Mouse (Mus musculus): ENCODE data around the gene Tmem136. TPM values are rescaled to one million over a fixed set of nuclear protein-coding genes. Genes with fewer than 3 reads are reported as not detected.

Tmem136 gene
- total RNA-seq (2012; rRNA removed) (2.3 and 3.8 TPM in 2 replicates), total RNA-seq (2014; rRNA removed) (0.17 and 0.38 TPM in 2 replicates), polyA plus RNA-seq (2012; ENCODE audit: insufficient read length, low read depth) (0.34 and 0.52 TPM in 2 replicates)

GRCm38 (mm10) chr9:43116134-43116996 is at the start of gene Tmem136:
TSS of gene Tmem136 (minus strand) at chr9:43116570.
- Histone ChIP-seq H3K27me3 (replicated peaks) (no peaks in the 10 kb centered on the region), H3K4me2 (ENCODE audit: insufficient read depth, low read depth, poor library complexity, severe bottlenecking) (peak within 1 kb of the TSS; percentile 94), H3K4me3 (replicated peaks in 1 of 3; ENCODE audit: low read depth in 2 of 3, low read length in 2 of 3, poor library complexity in 1 of 3) (peak within 1 kb of the TSS; percentile 9 to 89 (median 52)), H3K36me3 (replicated peaks in 1 of 2; ENCODE audit: control insufficient read depth in 1 of 2, insufficient read depth in 1 of 2, low read length in 1 of 2) (peaks cover 0 to 3% of the 10 kb centered on the region in 2 experiments), H3K4me1 (ENCODE audit: control insufficient read depth in 1 of 2, insufficient read depth in 2 of 2) (0 out of 4 replicates have a peak, but pooled peaks cover 0 to 2% of the 10 kb centered on the region in 2 experiments), H3K27ac (ENCODE audit: insufficient read depth, low read depth) (no peak within 1 kb of the TSS), H3K79me2 (replicated peaks; ENCODE audit: control insufficient read depth, extremely low read depth, insufficient read depth, poor library complexity, severe bottlenecking) (no peaks in the 10 kb centered on the region), H3K9me3 (replicated peaks; ENCODE audit: low read length) (no peaks in the 10 kb centered on the region), H3K9ac (ENCODE audit: insufficient read depth, low read depth) (peak within 1 kb of the TSS; percentile 91)
- in situ Hi-C loops (cut with MboI; ENCODE audit: low pct_ligation_motif_present, low pct_unique_long_range_greater_than_20kb, low sequenced_read_pairs) = no loop called here
- no peak for DNase-seq (ENCODE audit: extremely low read depth)
- dilution Hi-C loops (cut with MboI; ENCODE audit: extremely low pct_ligation_motif_present, extremely low pct_unique_long_range_greater_than_20kb, low sequenced_read_pairs) = no loop called here
- peak in 1 of 2 experiments; percentile 41; a peak in 2 of 4 replicates for TF ChIP-seq CTCF (conservative IDR thresholded peaks at IDR 0.05 in 1 of 2, IDR thresholded peaks at IDR 0.05 in 1 of 2; ENCODE audit: low read depth in 2 of 2, low read length in 2 of 2)
- TF ChIP-seq MAZ (IDR thresholded peaks at IDR 0.05; ENCODE audit: low read depth, low read length) = 0 out of 2 replicates have a peak, but pooled peaks have one; percentile 42
- peak; percentile 49; the same call in 1 of the 2 replicates for TF ChIP-seq UBTF (IDR thresholded peaks at IDR 0.05; ENCODE audit: low read depth, low read length)
- no peak for TF ChIP-seq JUND (conservative IDR thresholded peaks at IDR 0.05; ENCODE audit: low read depth, low read length)
- no peak for TF ChIP-seq E2F4 (IDR thresholded peaks at IDR 0.05; ENCODE audit: insufficient replicate concordance, low read depth, low read length)
- no peak for TF ChIP-seq PAX5 (IDR thresholded peaks at IDR 0.05; ENCODE audit: low read length)
- TF ChIP-seq IRF4 (IDR thresholded peaks at IDR 0.05; ENCODE audit: low read depth, low read length) = 0 out of 2 replicates have a peak, but pooled peaks have one; percentile 13
- TF ChIP-seq TCF12 (IDR thresholded peaks at IDR 0.05; ENCODE audit: low read depth, low read length) = peak; percentile 60; the same call in 1 of the 2 replicates
- TF ChIP-seq ZKSCAN1 (IDR thresholded peaks at IDR 0.05; ENCODE audit: borderline replicate concordance, low read depth, low read length) = no peak
- TF ChIP-seq ELF1 (IDR thresholded peaks at IDR 0.05; ENCODE audit: low read depth, low read length) = peak; percentile 40; the same call in 1 of the 2 replicates
- TF ChIP-seq MYC (IDR thresholded peaks at IDR 0.05; ENCODE audit: low read depth, low read length) = no peak
- no peak for TF ChIP-seq ZNF384 (IDR thresholded peaks at IDR 0.05; ENCODE audit: low read depth, low read length)
- no peak for TF ChIP-seq CHD1 (IDR thresholded peaks at IDR 0.05; ENCODE audit: low read depth, low read length)
- TF ChIP-seq HCFC1 (IDR thresholded peaks at IDR 0.05; ENCODE audit: low read depth, low read length) = peak; percentile 68
- no peak for TF ChIP-seq RCOR1 (conservative IDR thresholded peaks at IDR 0.05; ENCODE audit: low read depth, low read length)
- TF ChIP-seq ETS1 (conservative IDR thresholded peaks at IDR 0.05; ENCODE audit: low read depth, low read length) = no peak
- TF ChIP-seq SMC3 (IDR thresholded peaks at IDR 0.05; ENCODE audit: low read depth, low read length) = no peak
- TF ChIP-seq NRF1 (IDR thresholded peaks at IDR 0.05; ENCODE audit: low read depth, low read length) = no peak; the same call in 1 of the 2 replicates
- TF ChIP-seq JUN (IDR thresholded peaks at IDR 0.05; ENCODE audit: insufficient read depth, low read depth, low read length) = no peak
- TF ChIP-seq BHLHE40 (IDR thresholded peaks at IDR 0.05; ENCODE audit: low read depth, low read length) = no peak
- peak; percentile 85 for TF ChIP-seq NELFE (IDR thresholded peaks at IDR 0.05; ENCODE audit: low read depth, low read length)
- no peak for TF ChIP-seq MXI1 (IDR thresholded peaks at IDR 0.05; ENCODE audit: low read depth, low read length)
- peak; percentile 60 for TF ChIP-seq ZMIZ1 (IDR thresholded peaks at IDR 0.05; ENCODE audit: low read depth, low read length)
- TF ChIP-seq MAFK (IDR thresholded peaks at IDR 0.05; ENCODE audit: insufficient replicate concordance, low read length) = no peak
- 0 out of 2 replicates have a peak, but pooled peaks have one; percentile 33 for TF ChIP-seq TBP (conservative IDR thresholded peaks at IDR 0.05; ENCODE audit: low read depth, low read length)
- no peak for TF ChIP-seq MAX (IDR thresholded peaks at IDR 0.05; ENCODE audit: low read length)
- TF ChIP-seq ZC3H11A (IDR thresholded peaks at IDR 0.05; ENCODE audit: low read depth, low read length) = no peak
- no peak for TF ChIP-seq USF1 (IDR thresholded peaks at IDR 0.05; ENCODE audit: low read depth, low read length)
- TF ChIP-seq SIN3A (IDR thresholded peaks at IDR 0.05; ENCODE audit: low read length) = no peak; the same call in 1 of the 2 replicates
- TF ChIP-seq EP300 (IDR thresholded peaks at IDR 0.05; ENCODE audit: low read length) = no peak
- TF ChIP-seq CHD2 (IDR thresholded peaks at IDR 0.05; ENCODE audit: low read length) = no peak
- peak; percentile 78; the same call in 1 of the 2 replicates for TF ChIP-seq POLR2A (IDR thresholded peaks at IDR 0.05; ENCODE audit: low read depth, low read length)
- TF ChIP-seq RAD21 (IDR thresholded peaks at IDR 0.05; ENCODE audit: low read depth, low read length) = no peak
- TF ChIP-seq MEF2A (IDR thresholded peaks at IDR 0.05; ENCODE audit: borderline replicate concordance, low read depth, low read length) = no peak
- no peak for TF ChIP-seq KAT2A (IDR thresholded peaks at IDR 0.05; ENCODE audit: insufficient replicate concordance, low read length)
- no peak for TF ChIP-seq POLR2AphosphoS2 (IDR thresholded peaks at IDR 0.05; ENCODE audit: low read depth, low read length)
- no peak; the same call in 1 of the 2 replicates for TF ChIP-seq GABPA (IDR thresholded peaks at IDR 0.05; ENCODE audit: insufficient replicate concordance, low read depth, low read length)
- TF ChIP-seq USF2 (conservative IDR thresholded peaks at IDR 0.05; ENCODE audit: low read depth, low read length) = no peak
